Mouse (Mus musculus) cerebellum, postnatal 4 days (tissue): ENCODE measurements around the gene Itm2a.
A peak's percentile ranks its signal among the peaks of the same experiment; 100 is the strongest.

Experiments used
- DNase-seq, 2 experiments: peaks; one replicate each; pipeline ENCODE4 v3.0.0; 2022; ENCODE audit warnings: low spot score in 2 of 2, mixed read lengths in 1 of 2

The Itm2a gene

DNA sequence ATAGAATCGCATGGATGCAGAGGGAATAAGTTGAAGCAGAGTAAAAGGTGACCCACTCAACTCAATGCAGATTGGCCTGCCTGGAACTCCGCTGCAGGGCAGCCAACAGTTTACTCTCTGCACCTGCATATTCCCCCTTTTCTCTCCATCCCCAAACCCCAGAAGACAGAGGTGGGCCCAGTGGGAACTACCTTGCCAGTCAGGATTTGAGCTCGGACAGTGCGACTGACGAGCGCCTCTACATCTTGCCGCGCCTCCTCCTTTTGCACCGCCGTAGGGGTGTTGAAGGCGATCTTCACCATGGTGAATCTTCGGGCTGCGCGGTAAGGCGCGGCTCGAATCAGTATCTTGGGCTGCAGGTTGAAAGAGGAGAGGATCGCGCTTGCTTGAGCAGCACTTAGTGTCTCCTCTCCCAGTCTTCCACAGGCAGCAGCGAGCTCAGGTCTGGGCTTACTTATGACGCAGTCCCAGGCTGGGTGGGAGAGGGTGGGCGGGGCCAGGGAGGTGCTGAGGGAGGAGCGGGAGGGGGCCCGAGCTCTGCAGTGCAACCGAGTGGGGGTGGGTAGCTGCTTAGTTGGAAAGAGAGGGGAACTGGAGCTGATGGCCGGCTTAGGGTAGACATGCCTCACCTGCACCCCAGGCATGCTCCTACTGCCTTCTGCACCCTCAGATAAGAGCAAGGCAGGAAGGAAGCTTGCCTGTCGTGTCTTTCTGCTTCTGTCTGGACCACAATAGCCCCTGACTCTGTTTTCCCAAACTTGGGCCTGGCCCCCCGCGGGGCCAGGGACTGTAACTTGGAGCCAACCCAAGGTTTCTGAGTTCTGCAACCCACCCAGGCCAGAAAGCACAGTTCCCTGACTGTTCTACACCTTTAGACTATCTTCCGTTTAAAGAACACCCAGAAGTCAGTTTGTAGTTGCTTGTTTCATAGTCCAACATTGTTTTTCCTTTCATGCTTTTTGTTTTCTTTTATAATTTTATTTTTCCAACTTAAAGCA, at the start of gene Itm2a:
Gene Itm2a, minus strand, starts transcription at position 462 of the 998 bp plus-strand sequence.
- DNase-seq, result peak in 1 of 2 experiments; percentile 2

DNA sequence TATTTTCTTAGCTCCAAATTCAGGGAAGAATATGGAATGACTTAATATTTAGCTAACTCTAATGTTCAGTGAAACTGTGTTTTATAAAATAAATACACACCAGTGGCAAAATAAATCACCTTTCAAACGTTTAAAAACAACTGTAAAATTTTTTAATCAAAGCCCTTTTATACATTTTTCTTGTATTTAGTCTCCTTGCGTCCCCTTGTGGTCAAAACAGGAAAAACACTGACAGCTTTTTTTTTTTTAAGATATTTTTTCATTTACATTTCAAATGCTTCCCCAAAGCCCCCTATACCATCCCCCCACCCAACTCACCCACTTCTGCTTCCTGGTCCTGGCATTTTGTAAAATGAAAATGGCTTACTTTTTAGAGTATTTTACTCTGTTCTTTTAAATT, 32.7 kb upstream of the Itm2a start:
- DNase-seq, result no peak

DNA sequence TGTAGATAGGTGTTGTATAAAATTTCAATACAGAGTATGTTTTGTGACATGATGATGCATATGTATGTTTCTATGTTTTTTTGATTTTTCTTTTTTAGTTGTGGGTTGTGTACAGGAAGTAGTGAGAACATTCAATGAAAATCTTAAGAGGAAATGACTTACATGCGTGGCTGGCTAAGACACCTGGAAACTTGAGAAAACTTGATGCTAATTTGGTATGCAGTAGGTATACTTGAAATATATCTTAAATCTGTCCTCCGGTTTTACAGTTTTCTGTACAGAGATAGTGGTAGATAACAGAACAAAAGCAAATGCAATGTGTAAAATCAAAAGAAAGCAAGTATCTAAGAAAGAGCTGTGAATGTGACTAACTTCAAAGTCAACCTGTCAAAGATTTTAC, 18.1 kb upstream of the Itm2a start:
- no peak for DNase-seq

DNA sequence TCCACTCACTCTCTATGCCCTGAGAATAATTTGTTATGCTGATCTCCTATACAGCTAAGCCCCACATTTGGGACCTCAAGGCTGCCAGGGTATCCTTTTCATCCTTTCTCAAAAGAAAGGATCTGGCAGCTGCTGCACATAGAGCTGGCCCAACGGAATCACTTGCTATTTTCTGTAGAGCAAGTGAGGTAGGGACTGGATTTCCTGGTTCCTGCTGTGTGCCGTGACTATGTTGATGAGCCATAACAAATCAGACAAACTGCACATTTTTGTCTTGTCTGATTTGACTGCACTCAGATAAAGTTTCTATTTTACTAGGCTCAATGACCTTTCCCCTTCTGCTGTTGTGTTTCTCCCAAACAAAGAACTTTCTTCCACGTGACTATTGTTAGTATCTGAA, 14.2 kb upstream of the Itm2a start:
- no peak for DNase-seq

DNA sequence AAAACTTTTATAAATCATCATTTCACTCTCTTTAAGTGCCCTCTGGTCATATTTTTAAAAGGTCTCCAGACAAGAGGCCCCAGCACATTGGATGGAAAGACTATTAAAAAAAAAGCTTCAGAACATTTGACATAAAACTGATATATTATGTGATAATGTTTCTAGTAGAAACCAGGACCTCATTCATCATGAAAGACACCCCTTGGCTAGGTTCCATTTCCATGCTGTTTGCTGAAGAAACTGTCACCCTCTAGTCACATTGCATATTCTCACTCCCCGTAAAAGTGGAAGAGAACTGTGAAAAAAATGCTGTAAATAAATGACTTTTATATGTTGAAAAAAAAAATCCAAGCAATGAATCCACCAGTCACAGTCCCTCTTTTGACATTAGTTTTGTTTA, 12.8 kb upstream of the Itm2a start:
- DNase-seq, result no peak

DNA sequence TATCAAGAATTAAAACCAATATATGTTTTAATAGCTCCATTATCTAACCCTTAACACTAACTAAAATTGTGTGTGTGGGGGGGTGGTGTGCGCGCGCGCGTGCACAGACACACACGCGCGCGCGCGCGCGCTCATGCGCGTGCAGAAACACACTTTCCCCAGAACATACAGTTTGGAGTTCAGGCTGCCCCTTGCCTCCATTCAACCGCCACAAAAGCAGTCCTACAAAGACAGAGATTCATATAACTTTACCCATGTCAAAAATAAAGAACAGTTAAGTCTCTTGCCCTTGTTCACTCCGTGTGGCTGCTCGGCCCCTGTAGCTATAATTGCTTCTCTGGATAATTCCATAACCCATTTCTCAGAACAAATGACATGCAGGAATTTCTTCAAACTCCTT, 695 bp downstream of the Itm2a start:
- DNase-seq, result no peak

DNA sequence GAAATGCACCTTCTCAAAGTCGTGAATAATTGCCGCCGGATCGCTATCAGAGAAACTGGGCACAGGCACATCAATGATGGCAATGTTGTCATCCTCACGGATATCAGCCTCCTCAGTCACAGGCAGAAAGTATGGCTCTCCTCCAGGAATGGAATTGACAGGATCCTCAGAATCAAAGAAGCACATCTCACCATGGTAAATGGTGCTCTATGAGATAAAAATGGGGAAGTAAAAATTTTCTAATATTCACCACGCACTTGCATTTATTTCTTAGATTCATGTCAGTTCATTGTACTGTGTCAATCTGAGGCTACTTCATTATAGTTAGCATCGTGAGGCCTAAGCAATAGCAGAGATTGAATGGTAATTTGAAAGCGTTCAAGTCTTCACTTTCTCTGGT, 4.1 kb downstream of the Itm2a start:
- DNase-seq, result no peak

DNA sequence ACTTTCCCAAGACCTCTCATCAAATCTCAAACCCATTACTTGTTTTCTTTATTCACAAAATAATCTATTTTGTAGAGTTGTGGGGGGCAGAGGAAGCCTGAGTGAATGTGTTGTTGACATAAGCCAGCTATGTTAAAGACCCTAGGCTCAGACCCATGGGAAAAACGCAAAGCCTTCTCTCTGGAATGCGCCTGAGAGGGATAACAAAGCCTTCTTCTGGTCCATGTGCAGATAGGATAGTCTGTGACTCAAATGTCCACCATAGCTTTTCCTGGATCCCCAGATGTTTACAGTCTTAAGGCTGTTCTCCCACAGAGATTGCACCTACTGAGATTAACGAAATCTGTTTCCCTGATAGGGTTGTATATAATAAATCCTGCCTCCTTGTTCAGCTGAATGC, 9.9 kb downstream of the Itm2a start:
- DNase-seq, result no peak

DNA sequence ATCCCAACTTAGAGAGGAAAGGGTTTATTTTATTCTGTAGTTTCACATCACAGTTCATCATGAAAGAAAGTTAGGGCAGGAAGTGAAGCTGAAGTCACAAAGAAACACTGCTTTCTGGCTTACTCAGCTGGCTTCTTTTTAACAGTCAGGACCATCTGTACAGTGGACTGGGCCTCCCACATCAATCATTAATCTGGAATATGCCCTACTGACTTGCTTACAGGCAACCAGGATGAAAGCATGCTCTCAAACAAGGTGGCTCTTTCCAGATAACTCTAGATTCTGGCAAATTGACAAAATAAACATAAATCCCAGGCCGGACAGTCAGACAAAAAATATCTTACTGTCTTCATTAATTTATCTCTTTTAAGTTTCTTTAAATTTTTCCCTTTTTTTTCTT, 27.8 kb downstream of the Itm2a start:
- no peak for DNase-seq
